ENCODE assay signal across 8 mouse cellular contexts in the genomic region with DNA sequence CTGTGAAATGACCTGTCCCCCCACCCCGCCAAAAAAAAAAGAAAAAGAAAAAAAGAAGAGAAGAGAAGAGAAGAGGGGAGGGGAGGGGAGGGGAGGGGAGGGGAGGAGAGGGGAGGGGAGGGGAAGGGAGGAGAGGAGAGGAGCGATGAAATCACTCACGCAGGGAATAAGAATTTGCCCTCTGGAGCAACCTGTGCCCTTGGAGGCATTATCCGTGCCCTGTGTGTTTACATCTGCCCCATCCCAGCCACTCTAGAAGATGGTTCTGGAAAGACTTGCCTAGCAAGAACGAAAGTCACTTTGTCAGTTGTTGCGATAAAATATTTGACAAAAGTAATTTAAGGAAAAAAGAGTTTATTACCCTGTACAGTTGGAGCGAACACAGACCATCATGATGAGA. TPM values are rescaled to one million over a fixed set of nuclear protein-coding genes. Genes with fewer than 3 reads are reported as not detected.
A peak's percentile ranks its signal among the peaks of the same experiment; 100 is the strongest.
DNase-seq lines count a peak whose midpoint lies in the region; ATAC-seq and TF ChIP-seq lines count a peak whose summit lies in the region.

No protein-coding gene starts in this region.

- H3K79me2 ChIP-seq in heart, adult 2 months (replicated peaks; ENCODE audit: control insufficient read depth, insufficient read depth, low read length): peaks cover 1% of the 10 kb centered on the region; the same call in 1 of the 2 replicates

- TF ChIP-seq CTCF in heart, adult 2 months (IDR thresholded peaks at IDR 0.05): no peak
- no peak for TF ChIP-seq CTCF in thymus, adult 2 months (IDR thresholded peaks at IDR 0.05; ENCODE audit: borderline replicate concordance, control insufficient read depth, extremely low read depth, insufficient read depth, low read length, poor library complexity)

- H3K9ac ChIP-seq in heart, adult 2 months (ENCODE audit: low read depth, low read length): no peak overlapping the region; the same call in 1 of the 2 replicates
- H3K9ac ChIP-seq in liver, embryonic 12.5 days: peak overlapping the region; percentile 98

- intact Hi-C loops in heart, adult 2 months (cut with DNase I): loop anchor here (1.0 to 10.0 kb wide), 4 partner anchors 27 to 379 kb away; partner anchors contain the start of gene Leprot
- intact Hi-C loops in heart, postnatal 25 days (cut with DNase I): loop anchor here (2.0 to 5.0 kb wide), 2 partner anchors 27 to 98 kb away; no protein-coding TSS in a partner anchor

- H3K4me2 ChIP-seq in liver, embryonic 12.5 days: peak overlapping the region; percentile 83

- no peaks in the 10 kb centered on the region; the same call in 1 of the 2 replicates for H3K27me3 ChIP-seq in heart, adult 2 months (ENCODE audit: control insufficient read depth, insufficient read depth, low read length)
- no peaks in the 10 kb centered on the region for H3K27me3 ChIP-seq in thymus, adult 2 months (ENCODE audit: control insufficient read depth, insufficient read depth, low read length)
- H3K27me3 ChIP-seq in liver, embryonic 12.5 days (replicated peaks): no peaks in the 10 kb centered on the region

- H3K36me3 ChIP-seq in heart, adult 2 months (ENCODE audit: control insufficient read depth, insufficient read depth, low read length): peaks cover 7% of the 10 kb centered on the region
- no peaks in the 10 kb centered on the region for H3K36me3 ChIP-seq in thymus, adult 2 months (ENCODE audit: control insufficient read depth, insufficient read depth, low read length)
- H3K36me3 ChIP-seq in liver, embryonic 12.5 days: no peaks in the 10 kb centered on the region

- TF ChIP-seq EP300 in heart, adult 2 months (IDR thresholded peaks at IDR 0.05; ENCODE audit: insufficient read depth, low read depth, low read length): no peak

- H3K4me1 ChIP-seq in heart, adult 2 months (ENCODE audit: control insufficient read depth, insufficient read depth, low read length): peaks cover 11% of the 10 kb centered on the region
- peaks cover 14% of the 10 kb centered on the region for H3K4me1 ChIP-seq in thymus, adult 2 months (replicated peaks; ENCODE audit: control insufficient read depth, insufficient read depth, low read length)
- peaks cover 45% of the 10 kb centered on the region for H3K4me1 ChIP-seq in liver, embryonic 12.5 days

- 36% methylated on average over 7 of the region's 7 CpGs for WGBS in heart, adult 2 months
- WGBS in thymus, adult 2 months: 51% methylated on average over 7 of the region's 7 CpGs
- 23% methylated on average over 7 of the region's 7 CpGs for WGBS in liver, embryonic 12.5 days (ENCODE audit: insufficient replicate concordance)

- H3K9me3 ChIP-seq in liver, embryonic 12.5 days (replicated peaks): no peaks in the 10 kb centered on the region

- H3K4me3 ChIP-seq in heart, adult 2 months: peak overlapping the region; percentile 79
- H3K4me3 ChIP-seq in thymus, adult 2 months (ENCODE audit: control insufficient read depth, insufficient read depth, low read length): peak overlapping the region; percentile 66
- peak overlapping the region; percentile 99 for H3K4me3 ChIP-seq in liver, embryonic 12.5 days

- no peak for DNase-seq in heart, adult 2 months
- no peak for DNase-seq in heart, postnatal 25 days (ENCODE audit: low spot score)
- DNase-seq in thymus, adult 2 months: no peak
- no peak for DNase-seq in thymus, postnatal 14 days
- DNase-seq in B cell, adult 2 months: no peak
- no peak for DNase-seq in cerebellum, adult 9-11 months
- no peak for DNase-seq in adrenal gland, adult 2 months

- H3K27ac ChIP-seq in heart, adult 2 months: peak overlapping the region; percentile 98
- no peak overlapping the region for H3K27ac ChIP-seq in thymus, adult 2 months (ENCODE audit: control insufficient read depth, insufficient read depth, low read length)
- peak overlapping the region; percentile 67; the same call in 1 of the 2 replicates for H3K27ac ChIP-seq in liver, embryonic 12.5 days

- ATAC-seq in liver, embryonic 12.5 days: peak; percentile 30; the same call in 1 of the 2 replicates

- TF ChIP-seq POLR2A in heart, adult 2 months (IDR thresholded peaks at IDR 0.05; ENCODE audit: insufficient read depth, low read depth, low read length): no peak
- TF ChIP-seq POLR2A in thymus, adult 2 months (IDR thresholded peaks at IDR 0.05; ENCODE audit: control insufficient read depth, extremely low read depth, insufficient read depth, low read length, poor library complexity): no peak

RNA-seq across cellular contexts. Expression of gene Jak1, which starts 0.4 kb away (rescaled TPM):
- 10 to 100 TPM; 86.7 to 95.4 TPM for total RNA-seq in heart, adult 2 months (2021)
- polyA plus RNA-seq in heart, adult 2 months (2012; rRNA removed): 30.9 and 53.7 TPM in 2 replicates
- total RNA-seq in heart, postnatal 25 days (2021): 10 to 100 TPM; 82.4 to 86.7 TPM
- polyA plus RNA-seq in thymus, adult 2 months (2012; rRNA removed): 97.7 and 109 TPM in 2 replicates
- polyA plus RNA-seq in liver, embryonic 12.5 days (2016; fragmentation: Nextera tagmentation; extraction: Ambion mirVana): 59.7 and 61.2 TPM in 2 replicates
- 100 to 1,000 TPM; 116 to 157 TPM for total RNA-seq in adrenal gland, adult 2 months (2021)
- polyA plus RNA-seq in adrenal gland, adult 2 months (2012; rRNA removed): 78.1 and 118 TPM in 2 replicates
